Mouse (Mus musculus) neutrophil, adult 5-6 weeks (primary cell): ENCODE results near the gene 1810009A15Rik. TPM values are rescaled to one million over a fixed set of nuclear protein-coding genes. Genes with fewer than 3 reads are reported as not detected.
"Not testable (repeated sequence)": the region's sequence is repeated elsewhere in the genome, so short reads cannot be mapped to it uniquely, and the experiment has no call there.

Source experiments
- ATAC-seq: fragments of 151-379, 151-347 bp; 2 replicates; pipeline ENCODE4 v1.8.0; 2017; ENCODE audit warnings: mild to moderate bottlenecking, moderate TSS enrichment; ENCODE audit not compliant: insufficient number of reproducible peaks, poor library complexity, low FRiP score, severe bottlenecking; ENCODE audit errors: extremely low read depth
- total RNA-seq: library from RNA; stranded (forward); fragments of 200-1000 nt; gene quantifications from 2 replicates; pipeline ENCODE4 v1.2.3, GENCODE M21; 2017

The 1810009A15Rik gene
- 57.6 and 75.0 TPM in 2 replicates for total RNA-seq

- ATAC-seq, result peak; percentile 97
Measured at GRCm38 (mm10) chr19:8888511-8889385, at the start of gene 1810009A15Rik, which contains the start of gene Gm49416. 1810009A15Rik (plus strand) TSS chr19:8888853. Gm49416 (plus strand) TSS chr19:8888926.

GRCm38 (mm10) chr19:8839103-8839907 is 49.3 kb upstream of the 1810009A15Rik start, which contains the start of gene Gng3:
Gng3 (minus strand) TSS chr19:8839194.
- no peak for ATAC-seq

- ATAC-seq, result peak; percentile 48; the same call in 1 of the 2 replicates
Measured at GRCm38 (mm10) chr19:8839908-8840791, 48.5 kb upstream of the 1810009A15Rik start.

GRCm38 (mm10) chr19:8841012-8841411 is 47.6 kb upstream of the 1810009A15Rik start:
- ATAC-seq, result no peak

- ATAC-seq, result no peak
Measured at GRCm38 (mm10) chr19:8842961-8843360, 45.7 kb upstream of the 1810009A15Rik start.

- ATAC-seq, result peak; percentile 51; the same call in 1 of the 2 replicates
Measured at GRCm38 (mm10) chr19:8844371-8845129, 44.1 kb upstream of the 1810009A15Rik start.

GRCm38 (mm10) chr19:8848356-8848755 is 40.3 kb upstream of the 1810009A15Rik start:
- no peak for ATAC-seq

GRCm38 (mm10) chr19:8850402-8850901 is 38.2 kb upstream of the 1810009A15Rik start, which contains the start of gene Lrrn4cl:
Lrrn4cl (plus strand) TSS chr19:8850768.
- ATAC-seq, result no peak

GRCm38 (mm10) chr19:8851639-8852038 is 37.0 kb upstream of the 1810009A15Rik start:
- no peak for ATAC-seq

- ATAC-seq, result no peak
Measured at GRCm38 (mm10) chr19:8852236-8852928, 36.3 kb upstream of the 1810009A15Rik start.

- ATAC-seq, result no peak
Measured at GRCm38 (mm10) chr19:8853117-8853516, 35.5 kb upstream of the 1810009A15Rik start.

- ATAC-seq, result no peak
Measured at GRCm38 (mm10) chr19:8857689-8858088, 31.0 kb upstream of the 1810009A15Rik start.

- ATAC-seq, result no peak
Measured at GRCm38 (mm10) chr19:8859018-8859417, 29.6 kb upstream of the 1810009A15Rik start.

GRCm38 (mm10) chr19:8864265-8864664 is 24.4 kb upstream of the 1810009A15Rik start:
- no peak for ATAC-seq

GRCm38 (mm10) chr19:8870381-8870780 is 18.3 kb upstream of the 1810009A15Rik start:
- not testable (repeated sequence) for ATAC-seq

GRCm38 (mm10) chr19:8870838-8871237 is 17.8 kb upstream of the 1810009A15Rik start:
- no peak for ATAC-seq
